Mouse (Mus musculus): Measurements from ENCODE around the gene Adam11.

DNA sequence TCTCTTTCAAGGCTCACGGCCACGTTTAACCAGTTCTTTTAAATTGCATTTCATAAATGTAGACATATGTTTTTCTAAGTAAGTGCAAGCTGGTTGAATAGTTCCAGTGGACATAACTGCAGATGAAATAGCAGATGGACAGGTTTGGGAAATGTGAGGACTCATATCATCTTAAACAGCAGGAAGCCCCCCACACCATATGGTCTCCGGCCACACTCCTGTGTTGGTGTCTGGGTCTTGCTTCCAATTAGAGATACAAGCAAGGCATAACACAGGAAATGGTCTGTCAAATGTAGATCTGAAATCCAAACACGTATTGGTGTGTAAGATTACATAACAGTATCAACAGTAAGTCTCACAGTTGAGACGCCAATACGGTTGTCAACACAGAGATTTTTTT is 29.9 kb upstream of the Adam11 start:
- TF ChIP-seq CTCF (IDR thresholded peaks at IDR 0.05; ENCODE audit: low read depth): no peak
- no peak for TF ChIP-seq EP300 (IDR thresholded peaks at IDR 0.05; ENCODE audit: low read depth)

Measured in heart, postnatal 0 days (tissue).